Mouse (Mus musculus) liver, embryonic 16.5 days (tissue): ENCODE measurements at regions not wholly inside any gene's neighbourhood (a gene's known extent, or its start where the extent isn't known, plus 50 kb on each side); places are given as distances from the start of the nearest gene placed in this dataset.

ENCODE experiments used
- ATAC-seq: fragments of 200-750 bp; cut with Nextera tagmentation; 2 replicates; pipeline ENCODE4 v1.8.0; 2017; ENCODE audit warnings: low read depth, mild to moderate bottlenecking, moderate number of reproducible peaks, moderate library complexity
- H3K27ac ChIP-seq: fragments of 300-500 bp; sonication (generic); 2 replicates; pipeline ENCODE4 v1.5.1; 2014; ENCODE audit warnings: mild to moderate bottlenecking, low read length
- H3K27me3 ChIP-seq: fragments of 300-500 bp; sonication (generic); 2 replicates; pipeline ENCODE4 v1.6.1; 2014; ENCODE audit warnings: low read depth, low read length, mixed read lengths; ENCODE audit not compliant: control insufficient read depth, insufficient read depth
- H3K36me3 ChIP-seq: fragments of 300-500 bp; sonication (generic); 2 replicates; pipeline ENCODE4 v1.6.1; 2014; ENCODE audit warnings: mild to moderate bottlenecking; ENCODE audit not compliant: control insufficient read depth, insufficient read depth
- H3K4me1 ChIP-seq: fragments of 300-500 bp; sonication (generic); 2 replicates; pipeline ENCODE4 v1.6.1; 2014; ENCODE audit warnings: low read depth, low read length, mixed read lengths; ENCODE audit not compliant: control insufficient read depth
- H3K4me2 ChIP-seq: fragments of 300-500 bp; sonication (generic); 2 replicates; pipeline ENCODE4 v1.6.1; 2014; ENCODE audit warnings: low read depth, low read length, mixed read lengths
- H3K4me3 ChIP-seq: fragments of 300-500 bp; sonication (generic); 2 replicates; pipeline ENCODE4 v1.5.1; 2014; ENCODE audit warnings: low read depth, mild to moderate bottlenecking, low read length
- H3K9ac ChIP-seq: fragments of 300-500 bp; sonication (generic); 2 replicates; pipeline ENCODE4 v1.6.1; 2014; ENCODE audit warnings: low read depth, low read length
- H3K9me3 ChIP-seq: fragments of 300-500 bp; sonication (generic); replicated peaks from 2 replicates; pipeline ENCODE4 v1.6.1; 2016; ENCODE audit warnings: low read length; ENCODE audit not compliant: control insufficient read depth
- WGBS: fragments of 180-500 bp; shearing (Covaris S2); extraction: QIAGEN DNeasy Blood & Tissue Kit; methylation state at CpG from one replicate; pipeline ENCODE4 v1.1.7; 2014; ENCODE audit not compliant: insufficient replicate concordance; 5-methylcytosine and 5-hydroxymethylcytosine counted together

DNA sequence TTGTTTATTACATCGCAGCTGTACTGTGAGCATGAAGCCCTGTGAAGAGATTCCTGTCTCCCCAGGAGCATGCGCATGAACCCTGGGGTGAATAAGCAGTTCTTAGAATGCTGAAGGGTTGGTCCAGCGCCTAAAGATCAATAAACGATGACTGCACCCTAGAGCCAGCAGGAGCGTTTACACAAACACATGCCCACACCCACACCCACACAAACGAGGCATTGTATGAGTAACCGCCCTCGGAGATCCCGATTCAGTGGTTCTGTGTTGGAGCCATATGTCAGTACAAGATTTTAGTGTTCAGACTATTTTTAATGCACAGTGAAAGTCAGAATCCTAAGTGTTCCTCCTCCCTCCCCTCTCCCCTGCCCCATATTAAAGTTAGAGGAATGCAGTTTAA lies 57.3 kb downstream of the Edn1 start:
- ATAC-seq = no peak
- 68% methylated on average over 9 of the region's 9 CpGs for WGBS
- H3K9me3 ChIP-seq = no peaks in the 10 kb centered on the region

GRCm38 (mm10) chr13:42367655-42368554 lies 66.6 kb downstream of the Edn1 start:
- H3K27me3 ChIP-seq = no peaks in the 10 kb centered on the region
- H3K4me3 ChIP-seq = no peak overlapping the region
- H3K27ac ChIP-seq = no peak overlapping the region
- no peaks in the 10 kb centered on the region for H3K36me3 ChIP-seq
- H3K9me3 ChIP-seq = no peaks in the 10 kb centered on the region
- ATAC-seq = no peak
- WGBS = 18% methylated on average over 7 of the region's 7 CpGs
- no peak overlapping the region for H3K9ac ChIP-seq
- no peak overlapping the region for H3K4me2 ChIP-seq
- no peaks in the 10 kb centered on the region; the same call in 1 of the 2 replicates for H3K4me1 ChIP-seq

More for the DNA sequence above, 57.3 kb downstream of the Edn1 start:
- H3K36me3 ChIP-seq = no peaks in the 10 kb centered on the region
- no peak overlapping the region for H3K4me3 ChIP-seq
- H3K27me3 ChIP-seq = no peaks in the 10 kb centered on the region
- H3K27ac ChIP-seq = no peak overlapping the region
- no peak overlapping the region for H3K4me2 ChIP-seq
- no peak overlapping the region for H3K9ac ChIP-seq
- no peaks in the 10 kb centered on the region for H3K4me1 ChIP-seq

GRCm38 (mm10) chr13:42369826-42370225 lies 68.5 kb downstream of the Edn1 start:
- Histone ChIP-seq H3K27ac (no peak overlapping the region), H3K27me3 (no peaks in the 10 kb centered on the region), H3K4me1 (no peaks in the 10 kb centered on the region; the same call in 1 of the 2 replicates), H3K9ac (no peak overlapping the region), H3K36me3 (no peaks in the 10 kb centered on the region), H3K4me2 (no peak overlapping the region), H3K4me3 (no peak overlapping the region), H3K9me3 (no peaks in the 10 kb centered on the region)
- 47% methylated on average over 1 of the region's 1 CpGs for WGBS
- no peak for ATAC-seq

DNA sequence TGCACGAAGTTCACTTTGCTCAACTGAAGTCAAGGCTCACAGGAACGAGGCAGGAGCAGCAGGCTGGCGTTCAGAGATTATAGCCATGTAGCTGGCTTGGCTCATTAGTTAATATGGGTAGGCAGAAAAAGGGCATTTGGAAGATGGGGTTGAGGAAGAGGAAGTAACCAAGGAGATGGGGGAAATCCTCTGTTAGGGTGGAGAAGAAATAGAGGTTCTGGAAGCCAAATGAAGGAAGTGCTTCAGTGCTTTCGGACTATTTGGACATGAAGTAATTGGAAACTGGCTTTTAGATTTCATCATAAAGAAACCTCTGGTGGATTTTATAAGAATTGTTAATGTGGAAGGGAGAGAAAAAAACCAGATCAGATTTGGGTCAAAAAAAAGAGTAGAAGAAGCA lies 70.9 kb downstream of the Edn1 start:
- Histone ChIP-seq H3K4me1 (no peaks in the 10 kb centered on the region; the same call in 1 of the 2 replicates), H3K4me3 (no peak overlapping the region), H3K36me3 (no peaks in the 10 kb centered on the region), H3K4me2 (no peak overlapping the region), H3K9ac (no peak overlapping the region), H3K27me3 (no peaks in the 10 kb centered on the region), H3K9me3 (no peaks in the 10 kb centered on the region), H3K27ac (no peak overlapping the region)
- whole genome bisulfite sequencing = 53% methylated on average over 4 of the region's 4 CpGs
- no peak for ATAC-seq

GRCm38 (mm10) chr13:42374181-42374596 lies 72.9 kb downstream of the Edn1 start:
- Histone ChIP-seq H3K27me3 (no peaks in the 10 kb centered on the region), H3K4me2 (no peak overlapping the region), H3K27ac (no peak overlapping the region), H3K4me3 (no peak overlapping the region), H3K36me3 (no peaks in the 10 kb centered on the region), H3K4me1 (no peaks in the 10 kb centered on the region), H3K9me3 (no peaks in the 10 kb centered on the region), H3K9ac (no peak overlapping the region)
- 56% methylated on average over 8 of the region's 8 CpGs for WGBS
- ATAC-seq = no peak

DNA sequence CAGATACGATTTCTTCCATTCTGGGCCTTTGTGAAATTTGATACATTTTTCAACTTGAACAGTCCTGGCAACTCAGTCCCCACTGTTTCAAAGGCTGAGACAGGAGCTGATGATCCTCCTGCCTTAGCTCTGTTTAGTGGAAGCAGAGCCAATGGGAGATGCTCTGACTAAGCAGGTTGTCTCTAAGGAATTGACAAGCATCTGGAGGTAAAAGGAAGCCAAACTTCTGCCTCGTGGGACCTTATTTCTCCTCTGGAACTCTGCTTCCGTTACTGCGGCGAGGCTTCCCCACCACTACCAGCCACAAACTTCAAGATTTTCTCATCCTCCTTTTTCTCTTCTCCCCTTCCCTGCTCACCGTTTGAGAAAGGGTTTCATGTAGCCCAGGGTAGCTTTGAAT lies 78.4 kb downstream of the Edn1 start:
- no peak for ATAC-seq

DNA sequence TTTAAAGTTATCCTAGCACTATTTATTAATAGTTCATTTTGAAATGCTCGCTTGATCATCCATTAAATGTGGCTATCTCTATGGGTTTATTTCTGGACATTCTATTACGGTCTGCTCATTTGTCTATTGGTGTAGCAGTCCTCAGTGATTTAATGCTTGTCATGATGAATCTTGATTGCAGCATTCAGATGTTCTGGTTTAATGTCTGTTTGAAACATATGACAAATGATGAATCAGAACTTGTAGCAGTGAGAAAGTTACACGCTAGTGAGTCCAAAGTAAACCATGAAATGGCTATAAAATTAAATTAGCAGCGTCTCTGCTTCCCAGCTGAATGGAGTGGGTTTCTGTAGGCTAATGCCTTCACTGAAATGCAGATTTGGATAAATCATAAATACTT lies 81.8 kb downstream of the Edn1 start:
- no peaks in the 10 kb centered on the region for H3K36me3 ChIP-seq
- H3K9me3 ChIP-seq = no peaks in the 10 kb centered on the region
- no peak overlapping the region for H3K4me2 ChIP-seq
- no peak overlapping the region for H3K27ac ChIP-seq
- no peak for ATAC-seq
- H3K27me3 ChIP-seq = no peaks in the 10 kb centered on the region
- H3K9ac ChIP-seq = no peak overlapping the region
- H3K4me3 ChIP-seq = no peak overlapping the region
- no peaks in the 10 kb centered on the region for H3K4me1 ChIP-seq
- 63% methylated on average over 4 of the region's 4 CpGs for WGBS

More for the DNA sequence above, 78.4 kb downstream of the Edn1 start:
- Histone ChIP-seq H3K9me3 (no peaks in the 10 kb centered on the region), H3K27me3 (no peaks in the 10 kb centered on the region), H3K9ac (no peak overlapping the region), H3K4me2 (no peak overlapping the region), H3K36me3 (no peaks in the 10 kb centered on the region), H3K4me1 (no peaks in the 10 kb centered on the region), H3K27ac (no peak overlapping the region), H3K4me3 (no peak overlapping the region)
- WGBS = 51% methylated on average over 6 of the region's 6 CpGs

- no peak for ATAC-seq
- H3K9me3 ChIP-seq = no peaks in the 10 kb centered on the region
Observed at GRCm38 (mm10) chr13:42390389-42390788, 89.1 kb downstream of the Edn1 start.

DNA sequence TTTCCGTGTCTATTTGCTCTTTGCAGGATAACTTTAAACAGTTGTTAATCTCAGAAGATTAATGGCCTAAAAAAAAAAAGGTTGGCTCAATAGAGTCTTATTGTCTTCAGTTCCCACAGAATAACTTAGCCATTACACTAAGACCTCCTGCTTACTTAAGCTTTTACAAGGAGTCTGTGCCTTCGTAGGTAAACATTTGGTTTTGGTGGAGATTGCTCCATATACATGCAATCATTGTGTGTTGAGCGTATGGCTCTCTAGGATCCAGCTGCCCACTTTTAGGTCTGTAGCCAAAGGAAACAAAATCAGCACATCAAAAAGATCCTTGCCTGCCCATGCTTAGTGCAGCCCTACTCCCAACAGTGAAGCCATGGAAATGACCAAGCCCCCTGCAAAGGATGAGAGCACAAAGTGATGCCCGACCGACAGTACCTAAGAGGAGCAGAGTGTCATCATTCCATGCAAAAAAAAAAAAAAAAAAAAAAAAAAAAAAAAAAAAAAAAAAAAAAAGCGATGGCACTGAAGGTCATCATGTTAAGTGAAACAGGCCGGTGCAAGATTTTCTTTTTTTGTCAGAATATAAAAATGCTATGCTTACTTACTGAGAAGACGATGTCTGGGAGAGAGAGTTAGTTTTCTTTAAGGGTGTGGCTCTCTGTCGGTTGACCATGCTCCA lies 90.2 kb downstream of the Edn1 start:
- WGBS = 63% methylated on average over 9 of the region's 9 CpGs

More at GRCm38 (mm10) chr13:42390389-42390788, 89.1 kb downstream of the Edn1 start:
- Histone ChIP-seq H3K36me3 (no peaks in the 10 kb centered on the region), H3K4me3 (no peak overlapping the region), H3K27me3 (no peaks in the 10 kb centered on the region), H3K4me1 (no peaks in the 10 kb centered on the region), H3K4me2 (no peak overlapping the region), H3K27ac (no peak overlapping the region), H3K9ac (no peak overlapping the region)
- WGBS = 63% methylated on average over 1 of the region's 1 CpGs

More for the DNA sequence above, 90.2 kb downstream of the Edn1 start:
- Histone ChIP-seq H3K27me3 (no peaks in the 10 kb centered on the region), H3K27ac (no peak overlapping the region), H3K36me3 (no peaks in the 10 kb centered on the region), H3K4me2 (no peak overlapping the region), H3K9me3 (no peaks in the 10 kb centered on the region), H3K4me1 (no peaks in the 10 kb centered on the region), H3K9ac (no peak overlapping the region), H3K4me3 (no peak overlapping the region)
- ATAC-seq = no peak
